Mouse (Mus musculus) myocyte (in vitro differentiated cells): Measurements from ENCODE around the gene Itpripl2.

ENCODE experiments used
- CEBPB ChIP-seq: IDR thresholded peaks from 2 replicates; pipeline ENCODE4 v1.6.1; 2011; ENCODE audit warnings: mild to moderate bottlenecking, moderate library complexity; ENCODE audit not compliant: poor library complexity, insufficient read depth, severe bottlenecking
- E2F4 ChIP-seq: IDR thresholded peaks from one replicate; pipeline ENCODE4 v1.6.1; 2011; ENCODE audit warnings: mild to moderate bottlenecking, control low read depth, moderate library complexity; ENCODE audit not compliant: insufficient read depth
- MAX ChIP-seq: IDR thresholded peaks from one replicate; pipeline ENCODE4 v1.6.1; 2011; ENCODE audit warnings: low read depth, mild to moderate bottlenecking, control low read depth
- MYOD1 ChIP-seq, 3 experiments: IDR thresholded peaks; one replicate each; pipeline ENCODE4 v1.6.1; 2011; ENCODE audit warnings: control low read depth in 2 of 3, low read depth in 2 of 3, mild to moderate bottlenecking in 2 of 3, moderate library complexity in 1 of 3; ENCODE audit not compliant: insufficient read length in 2 of 3, control insufficient read depth in 1 of 3
- POLR2A ChIP-seq: IDR thresholded peaks from one replicate; pipeline ENCODE4 v1.6.1; 2011; ENCODE audit warnings: low read depth, mild to moderate bottlenecking, control low read depth, moderate library complexity; ENCODE audit not compliant: insufficient read length
- POLR2AphosphoS2 ChIP-seq: IDR thresholded peaks from one replicate; pipeline ENCODE4 v1.6.1; 2011; ENCODE audit warnings: low read depth, control low read depth; ENCODE audit not compliant: insufficient read length
- TCF12 ChIP-seq: IDR thresholded peaks from one replicate; pipeline ENCODE4 v1.6.1; 2011; ENCODE audit warnings: mild to moderate bottlenecking, control low read depth; ENCODE audit not compliant: poor library complexity, insufficient read depth, severe bottlenecking
- TCF3 ChIP-seq: IDR thresholded peaks from one replicate; pipeline ENCODE4 v1.6.1; 2011; ENCODE audit warnings: low read depth, control low read depth; ENCODE audit not compliant: insufficient read length
- USF1 ChIP-seq: IDR thresholded peaks from one replicate; pipeline ENCODE4 v1.6.1; 2011; ENCODE audit warnings: low read depth, mild to moderate bottlenecking, control low read depth, moderate library complexity

DNA sequence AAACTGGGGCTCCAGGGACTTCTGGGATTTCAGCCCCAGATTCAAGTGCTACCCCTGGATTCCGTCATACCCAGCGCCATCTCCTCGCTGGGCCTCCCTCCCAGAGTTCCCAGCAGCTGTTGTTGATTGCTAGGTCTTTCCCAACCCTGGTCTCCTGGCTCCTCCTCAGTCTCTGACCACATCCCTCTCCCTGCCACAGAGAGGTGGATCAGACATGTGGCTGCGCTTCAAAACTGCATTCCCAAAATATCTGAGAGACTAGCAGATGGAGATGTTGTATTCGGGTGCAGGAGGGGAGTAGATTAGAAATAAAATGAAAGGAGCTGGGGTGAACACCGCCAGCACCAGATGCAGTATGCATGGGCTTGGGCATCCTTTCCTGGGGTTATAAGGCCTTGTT lies 50.2 kb downstream of the Itpripl2 start:
- TF ChIP-seq CEBPB (peak; percentile 67), POLR2A (no peak), TCF12 (no peak), E2F4 (no peak), MYOD1 (IDR thresholded peaks at IDR 0.05; ENCODE audit: control insufficient read depth in 1 of 3, insufficient read length in 2 of 3, low read depth in 2 of 3) (peak in 2 of 3 experiments; percentile 66 to 70), USF1 (no peak), MAX (no peak), TCF3 (no peak), POLR2AphosphoS2 (no peak)
